Mouse (Mus musculus) bone marrow macrophage, adult 2 months (primary cell): ENCODE results near the gene Hoxc4.

ENCODE experiments used
- CTCF ChIP-seq: IDR thresholded peaks from 2 replicates; pipeline ENCODE4 v1.5.1; 2012; ENCODE audit warnings: low read depth, mild to moderate bottlenecking, low read length, moderate library complexity
- POLR2A ChIP-seq: IDR thresholded peaks from 2 replicates; pipeline ENCODE4 v1.6.1; 2012; ENCODE audit warnings: mild to moderate bottlenecking, low read depth, low read length, borderline replicate concordance

- TF ChIP-seq CTCF (no peak), POLR2A (no peak)
Measured at GRCm38 (mm10) chr15:103001370-103001769, 17.4 kb upstream of the Hoxc4 start.
